Mouse (Mus musculus) limb, embryonic 11.5 days (tissue): Measurements from ENCODE around the gene Mettl6. TPM values are rescaled to one million over a fixed set of nuclear protein-coding genes. Genes with fewer than 3 reads are reported as not detected.
"Not testable (repeated sequence)": the region's sequence is repeated elsewhere in the genome, so short reads cannot be mapped to it uniquely, and the experiment has no call there.

Source experiments
- ATAC-seq: fragments of 200-750 bp; cut with Nextera tagmentation; 2 replicates; pipeline ENCODE4 v1.8.0; 2017; ENCODE audit warnings: low read depth; ENCODE audit not compliant: insufficient number of reproducible peaks, low FRiP score, low TSS enrichment
- DNase-seq: peaks from one replicate; pipeline ENCODE4 v3.0.0-alpha.2; 2015; ENCODE audit warnings: low spot score
- H3K27ac ChIP-seq: fragments of 300-500 bp; sonication (generic); replicated peaks from 2 replicates; pipeline ENCODE4 v1.5.1; 2014; ENCODE audit warnings: low read depth, mild to moderate bottlenecking, low read length
- H3K27me3 ChIP-seq: fragments of 300-500 bp; sonication (generic); 2 replicates; pipeline ENCODE4 v1.6.1; 2014; ENCODE audit warnings: mild to moderate bottlenecking, low read length, mixed read lengths; ENCODE audit not compliant: control insufficient read depth, insufficient read depth
- H3K36me3 ChIP-seq: fragments of 300-500 bp; sonication (generic); 2 replicates; pipeline ENCODE4 v1.6.1; 2014; ENCODE audit warnings: mild to moderate bottlenecking, low read length, moderate library complexity, mixed read lengths; ENCODE audit not compliant: control insufficient read depth, insufficient read depth
- H3K4me1 ChIP-seq: fragments of 300-500 bp; sonication (generic); 2 replicates; pipeline ENCODE4 v1.6.1; 2014; ENCODE audit warnings: low read length, mixed read lengths; ENCODE audit not compliant: control insufficient read depth, insufficient read depth
- H3K4me2 ChIP-seq: fragments of 300-500 bp; sonication (generic); 2 replicates; pipeline ENCODE4 v1.6.1; 2014; ENCODE audit warnings: low read depth, mild to moderate bottlenecking, moderate library complexity; ENCODE audit not compliant: severe bottlenecking
- H3K4me3 ChIP-seq: fragments of 300-500 bp; sonication (generic); 2 replicates; pipeline ENCODE4 v1.5.1; 2014; ENCODE audit warnings: low read depth, low read length
- H3K9ac ChIP-seq: fragments of 300-500 bp; sonication (generic); 2 replicates; pipeline ENCODE4 v1.6.1; 2014; ENCODE audit warnings: mild to moderate bottlenecking, low read length
- H3K9me3 ChIP-seq: fragments of 300-500 bp; sonication (generic); 2 replicates; pipeline ENCODE4 v1.6.1; 2016; ENCODE audit warnings: low read length; ENCODE audit not compliant: control insufficient read depth
- WGBS: fragments of 180-500 bp; shearing (Covaris S2); extraction: QIAGEN DNeasy Blood & Tissue Kit; methylation state at CpG from one replicate; pipeline ENCODE4 v1.1.7; 2014; 5-methylcytosine and 5-hydroxymethylcytosine counted together
- polyA plus RNA-seq: library from polyadenylated mRNA; unstranded; fragments of >200 nt; fragmentation: Nextera tagmentation; extraction: Ambion mirVana; gene quantifications from 2 replicates; pipeline ENCODE4 v1.2.1, GENCODE M21; 2014

The Mettl6 gene
- polyA plus RNA-seq, 1 experiment from 2014 or later, result 92.8 TPM

DNA sequence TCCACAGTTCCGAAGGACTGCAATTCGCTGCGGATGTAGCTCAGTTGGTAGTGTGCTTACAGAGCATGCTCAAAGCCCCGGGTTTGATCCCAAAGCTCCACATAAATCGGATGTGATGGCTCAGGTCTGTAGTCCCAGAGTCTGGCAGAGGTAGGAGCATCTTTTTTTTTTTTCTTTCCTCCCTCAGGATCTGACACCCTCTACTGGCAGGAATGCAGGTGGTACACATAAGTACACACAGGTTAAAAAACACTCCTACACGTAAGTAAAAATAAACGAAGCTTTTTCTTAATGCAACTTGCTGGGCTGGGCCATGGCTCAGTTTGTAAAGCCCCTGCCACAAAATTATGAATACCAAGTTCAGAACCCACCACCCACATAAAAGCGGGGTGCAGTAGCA, 30.7 kb downstream of the Mettl6 start:
- no peak overlapping the region for H3K4me2 ChIP-seq
- DNase-seq (peak; percentile 37), ATAC-seq (no peak)
- H3K9me3 ChIP-seq, result no peaks in the 10 kb centered on the region
- no peaks in the 10 kb centered on the region for H3K4me1 ChIP-seq
- no peaks in the 10 kb centered on the region for H3K36me3 ChIP-seq
- WGBS, result 55% methylated on average over 8 of the region's 8 CpGs
- no peaks in the 10 kb centered on the region for H3K27me3 ChIP-seq
- no peak overlapping the region for H3K9ac ChIP-seq
- H3K4me3 ChIP-seq, result no peak overlapping the region
- H3K27ac ChIP-seq, result no peak overlapping the region

DNA sequence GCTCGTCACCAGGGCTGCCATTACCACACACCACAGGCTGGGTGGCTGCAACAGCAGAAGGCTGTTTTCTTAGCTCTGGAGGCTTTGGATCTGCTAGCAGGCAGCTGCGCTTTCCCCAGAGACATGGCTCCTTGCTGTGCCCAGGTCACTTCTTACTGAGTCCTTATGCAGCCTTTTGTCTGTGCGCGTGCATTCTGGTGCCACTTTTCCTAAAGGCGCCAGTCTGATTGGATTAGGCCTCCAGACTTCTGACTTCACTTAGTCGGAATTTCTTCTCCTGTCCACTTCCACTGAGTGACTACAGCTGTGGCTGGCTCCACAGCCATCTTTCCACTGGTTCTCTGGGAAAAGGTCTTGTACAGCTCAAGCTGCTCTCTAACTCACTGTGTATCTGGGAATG, 32.0 kb downstream of the Mettl6 start:
- no peak for DNase-seq
- Histone ChIP-seq H3K36me3 (no peaks in the 10 kb centered on the region), H3K9ac (no peak overlapping the region), H3K9me3 (no peaks in the 10 kb centered on the region), H3K4me3 (no peak overlapping the region), H3K27ac (no peak overlapping the region), H3K27me3 (no peaks in the 10 kb centered on the region), H3K4me1 (peaks cover 7% of the 10 kb centered on the region), H3K4me2 (no peak overlapping the region)
- WGBS, result 78% methylated on average over 6 of the region's 6 CpGs
- ATAC-seq, result no peak

DNA sequence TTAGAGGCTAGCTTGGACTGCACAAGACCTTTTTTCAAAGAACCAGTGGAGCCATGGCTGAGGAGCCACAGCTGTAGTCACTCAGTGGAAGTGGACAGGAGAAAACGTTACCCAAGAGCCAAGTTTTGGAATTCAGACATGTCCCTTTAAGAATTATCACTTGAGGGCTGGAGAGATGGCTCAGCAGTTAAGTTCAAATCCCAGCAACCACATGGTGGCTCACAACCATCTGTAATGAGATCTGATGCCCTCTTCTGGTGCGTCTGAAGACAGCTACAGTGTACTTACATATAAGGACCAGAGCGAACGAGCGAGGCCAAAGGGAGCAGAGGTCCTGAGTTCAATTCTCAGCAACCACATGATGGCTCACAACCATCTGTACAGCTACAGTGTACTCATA, 32.6 kb downstream of the Mettl6 start:
- WGBS, result 72% methylated on average over 5 of the region's 5 CpGs
- not testable (repeated sequence) for ATAC-seq

DNA sequence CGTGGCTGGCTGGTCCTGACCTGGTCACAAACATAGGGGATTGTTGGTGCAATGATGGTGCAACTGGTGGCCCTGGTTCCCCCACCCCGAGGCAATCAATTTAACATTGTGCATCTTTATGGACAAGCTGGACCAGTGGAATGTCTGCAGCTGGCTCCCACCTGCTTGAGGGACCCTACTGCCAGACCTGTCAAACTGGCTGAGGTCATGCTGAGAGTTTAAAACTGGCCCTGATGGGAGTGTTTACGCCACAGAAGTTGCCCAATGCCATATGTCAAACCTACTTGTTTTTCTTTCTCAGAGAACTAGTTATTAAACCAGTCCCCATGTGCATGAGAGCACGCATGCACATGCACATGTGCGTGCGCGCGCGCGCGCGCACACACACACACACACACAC, 36.8 kb downstream of the Mettl6 start:
- Histone ChIP-seq H3K9me3 (no peaks in the 10 kb centered on the region), H3K27me3 (no peaks in the 10 kb centered on the region), H3K4me1 (peaks cover 12% of the 10 kb centered on the region), H3K27ac (peak overlapping the region; percentile 59; the same call in 1 of the 2 replicates), H3K4me3 (no peak overlapping the region), H3K36me3 (no peaks in the 10 kb centered on the region), H3K9ac (no peak overlapping the region), H3K4me2 (no peak overlapping the region)
- 75% methylated on average over 12 of the region's 12 CpGs for WGBS
- no peak for ATAC-seq
- DNase-seq, result peak; percentile 57

More for the DNA sequence above, 32.6 kb downstream of the Mettl6 start:
- H3K4me2 ChIP-seq, H3K27me3 ChIP-seq, DNase-seq, H3K9me3 ChIP-seq, H3K9ac ChIP-seq, H3K36me3 ChIP-seq, H3K27ac ChIP-seq, H3K4me3 ChIP-seq: not testable (repeated sequence)
- H3K4me1 ChIP-seq, result peaks cover 12% of the 10 kb centered on the region

DNA sequence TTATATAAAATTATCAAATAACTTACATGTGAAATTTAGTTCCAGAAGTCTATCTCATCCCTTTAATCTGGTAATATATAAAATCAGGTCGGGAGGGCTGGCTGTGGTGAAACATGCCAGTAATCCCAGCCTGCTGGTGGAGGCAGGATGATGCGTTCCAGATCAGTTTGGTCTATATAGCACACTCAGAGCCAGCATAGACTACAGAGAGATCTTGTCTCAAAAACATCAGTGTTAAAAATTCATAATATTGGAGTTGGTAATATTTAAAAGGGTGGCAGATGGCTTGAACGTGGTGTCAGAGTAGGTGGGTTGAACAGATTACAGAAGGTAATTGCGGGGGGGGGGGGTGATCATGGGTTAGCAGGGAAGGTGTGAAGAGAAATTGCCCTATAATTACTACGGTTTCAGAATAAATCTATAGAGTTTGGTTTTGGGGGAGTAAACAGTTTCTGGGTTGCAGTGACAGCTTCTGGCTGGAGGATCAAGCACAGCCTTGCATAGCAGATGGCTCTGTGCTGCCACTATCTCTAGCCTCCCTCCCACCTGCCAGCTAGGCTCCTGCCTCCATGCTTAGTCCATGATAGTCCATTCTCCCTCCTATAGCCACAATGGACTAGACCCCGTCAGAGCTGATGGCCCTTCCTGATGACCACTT, 38.6 kb downstream of the Mettl6 start:
- no peak overlapping the region for H3K4me3 ChIP-seq
- H3K9ac ChIP-seq, result no peak overlapping the region
- H3K9me3 ChIP-seq, result no peaks in the 10 kb centered on the region
- no peaks in the 10 kb centered on the region for H3K36me3 ChIP-seq
- peaks cover 12% of the 10 kb centered on the region for H3K4me1 ChIP-seq
- DNase-seq (no peak), ATAC-seq (no peak)
- H3K27ac ChIP-seq, result no peak overlapping the region
- WGBS, result 85% methylated on average over 6 of the region's 6 CpGs
- H3K27me3 ChIP-seq, result no peaks in the 10 kb centered on the region
- no peak overlapping the region for H3K4me2 ChIP-seq

DNA sequence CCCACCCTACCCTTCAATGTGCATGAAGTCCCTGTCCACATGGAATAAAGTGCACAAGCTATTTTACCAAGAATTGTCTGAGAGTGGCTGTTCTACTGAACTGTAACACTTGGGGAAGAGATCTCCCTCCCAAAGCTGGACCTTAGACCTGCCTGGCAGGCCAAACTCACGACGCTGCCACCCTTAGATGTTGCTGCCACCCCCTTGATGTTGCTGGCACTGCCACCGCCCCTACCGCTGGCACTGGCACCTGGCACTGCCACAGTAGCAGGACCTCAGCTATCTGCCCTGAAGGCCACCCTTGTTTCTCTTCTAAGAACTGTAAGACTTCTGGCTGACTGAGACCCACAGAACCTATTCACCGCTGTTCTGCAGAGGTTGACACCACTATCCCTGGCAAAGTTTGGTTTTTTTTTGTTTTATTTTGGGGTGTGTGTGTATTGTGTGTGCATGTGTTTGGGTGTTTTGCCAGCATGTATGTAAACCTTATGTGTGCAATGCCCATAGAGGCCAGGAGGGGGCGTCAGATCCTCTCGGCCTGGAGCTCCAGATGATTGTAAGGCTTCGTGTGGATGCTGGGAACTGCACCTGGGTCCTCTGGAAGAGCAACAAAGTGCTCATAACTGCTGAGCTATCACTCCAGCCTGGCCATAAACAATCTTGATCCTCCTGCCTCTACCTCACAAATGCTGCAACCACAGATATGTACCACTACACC, 39.8 kb downstream of the Mettl6 start:
- no peaks in the 10 kb centered on the region for H3K36me3 ChIP-seq
- no peak for ATAC-seq
- H3K4me3 ChIP-seq, result no peak overlapping the region
- 82% methylated on average over 8 of the region's 8 CpGs for WGBS
- no peaks in the 10 kb centered on the region for H3K9me3 ChIP-seq
- no peak for DNase-seq
- H3K27me3 ChIP-seq, result no peaks in the 10 kb centered on the region
- H3K9ac ChIP-seq, result no peak overlapping the region
- peaks cover 12% of the 10 kb centered on the region for H3K4me1 ChIP-seq
- no peak overlapping the region for H3K4me2 ChIP-seq
- H3K27ac ChIP-seq, result no peak overlapping the region

DNA sequence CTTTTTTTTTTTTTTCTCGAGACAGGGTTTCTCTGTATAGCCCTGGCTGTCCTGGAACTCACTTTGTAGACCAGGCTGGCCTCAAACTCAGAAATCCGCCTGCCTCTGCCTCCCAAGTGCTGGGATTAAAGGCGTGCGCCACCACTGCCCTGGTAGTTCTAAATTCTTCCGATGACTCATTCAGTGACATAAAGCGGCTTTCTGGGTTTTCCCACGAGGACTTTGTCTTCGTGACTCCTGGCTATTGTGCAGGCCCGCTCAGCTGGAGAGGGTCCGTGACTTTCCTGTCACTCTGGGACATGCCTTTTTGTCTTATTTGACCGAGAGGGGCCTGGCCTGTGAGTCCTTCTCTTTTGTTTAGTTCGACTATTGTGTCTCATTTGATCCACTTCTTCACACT, 40.9 kb downstream of the Mettl6 start:
- 86% methylated on average over 12 of the region's 12 CpGs for WGBS
- not testable (repeated sequence) for H3K4me3 ChIP-seq, H3K36me3 ChIP-seq, DNase-seq, H3K9me3 ChIP-seq, H3K27me3 ChIP-seq, H3K27ac ChIP-seq, H3K4me2 ChIP-seq, ATAC-seq, H3K9ac ChIP-seq
- H3K4me1 ChIP-seq, result peaks cover 14% of the 10 kb centered on the region

DNA sequence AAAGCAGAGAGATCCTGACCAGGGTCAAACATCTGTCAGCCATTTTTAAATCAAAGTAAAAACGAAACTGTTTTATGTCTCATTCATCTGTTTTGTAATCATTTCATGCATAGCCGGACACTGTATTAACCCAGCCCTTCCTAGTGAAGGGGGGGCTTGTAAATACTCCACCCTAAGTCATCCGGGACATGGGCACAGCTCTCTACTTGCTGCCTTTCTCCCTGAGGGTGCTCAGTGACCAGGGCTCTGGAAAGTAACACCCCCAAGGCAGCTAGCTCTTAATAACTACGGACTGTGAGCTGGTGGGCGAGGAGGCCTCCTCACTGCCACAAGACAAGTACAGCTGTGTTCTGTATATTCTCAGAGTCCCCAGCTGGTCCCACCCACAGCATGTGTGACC, 45.8 kb downstream of the Mettl6 start:
- no peaks in the 10 kb centered on the region for H3K9me3 ChIP-seq
- no peak overlapping the region for H3K9ac ChIP-seq
- WGBS, result 57% methylated on average over 5 of the region's 5 CpGs

More for the DNA sequence above, 45.8 kb downstream of the Mettl6 start:
- DNase-seq, result no peak
- Histone ChIP-seq H3K27me3 (no peaks in the 10 kb centered on the region), H3K4me3 (no peak overlapping the region), H3K4me1 (0 out of 2 replicates have a peak, but pooled peaks cover 2% of the 10 kb centered on the region), H3K4me2 (no peak overlapping the region), H3K27ac (no peak overlapping the region), H3K36me3 (no peaks in the 10 kb centered on the region)
- ATAC-seq, result no peak
